Mouse (Mus musculus) liver, embryonic 16.5 days (tissue): ENCODE data around the gene Dstyk. TPM values are rescaled to one million over a fixed set of nuclear protein-coding genes. Genes with fewer than 3 reads are reported as not detected.

Experiments
- ATAC-seq: fragments of 200-750 bp; cut with Nextera tagmentation; 2 replicates; pipeline ENCODE4 v1.8.0; 2017; ENCODE audit warnings: low read depth, mild to moderate bottlenecking, moderate number of reproducible peaks, moderate library complexity
- H3K27ac ChIP-seq: fragments of 300-500 bp; sonication (generic); 2 replicates; pipeline ENCODE4 v1.5.1; 2014; ENCODE audit warnings: mild to moderate bottlenecking, low read length
- H3K27me3 ChIP-seq: fragments of 300-500 bp; sonication (generic); 2 replicates; pipeline ENCODE4 v1.6.1; 2014; ENCODE audit warnings: low read depth, low read length, mixed read lengths; ENCODE audit not compliant: control insufficient read depth, insufficient read depth
- H3K36me3 ChIP-seq: fragments of 300-500 bp; sonication (generic); 2 replicates; pipeline ENCODE4 v1.6.1; 2014; ENCODE audit warnings: mild to moderate bottlenecking; ENCODE audit not compliant: control insufficient read depth, insufficient read depth
- H3K4me1 ChIP-seq: fragments of 300-500 bp; sonication (generic); 2 replicates; pipeline ENCODE4 v1.6.1; 2014; ENCODE audit warnings: low read depth, low read length, mixed read lengths; ENCODE audit not compliant: control insufficient read depth
- H3K4me2 ChIP-seq: fragments of 300-500 bp; sonication (generic); 2 replicates; pipeline ENCODE4 v1.6.1; 2014; ENCODE audit warnings: low read depth, low read length, mixed read lengths
- H3K4me3 ChIP-seq: fragments of 300-500 bp; sonication (generic); 2 replicates; pipeline ENCODE4 v1.5.1; 2014; ENCODE audit warnings: low read depth, mild to moderate bottlenecking, low read length
- H3K9ac ChIP-seq: fragments of 300-500 bp; sonication (generic); 2 replicates; pipeline ENCODE4 v1.6.1; 2014; ENCODE audit warnings: low read depth, low read length
- H3K9me3 ChIP-seq: fragments of 300-500 bp; sonication (generic); replicated peaks from 2 replicates; pipeline ENCODE4 v1.6.1; 2016; ENCODE audit warnings: low read length; ENCODE audit not compliant: control insufficient read depth
- WGBS: fragments of 180-500 bp; shearing (Covaris S2); extraction: QIAGEN DNeasy Blood & Tissue Kit; methylation state at CpG from one replicate; pipeline ENCODE4 v1.1.7; 2014; ENCODE audit not compliant: insufficient replicate concordance; 5-methylcytosine and 5-hydroxymethylcytosine counted together
- polyA plus RNA-seq: library from polyadenylated mRNA; unstranded; fragments of >200 nt; fragmentation: Nextera tagmentation; extraction: Ambion mirVana; gene quantifications from 2 replicates; pipeline ENCODE4 v1.2.1, GENCODE M21; 2015

Dstyk gene
- polyA plus RNA-seq, 1 experiment from 2014 or later, result 5.0 TPM

DNA sequence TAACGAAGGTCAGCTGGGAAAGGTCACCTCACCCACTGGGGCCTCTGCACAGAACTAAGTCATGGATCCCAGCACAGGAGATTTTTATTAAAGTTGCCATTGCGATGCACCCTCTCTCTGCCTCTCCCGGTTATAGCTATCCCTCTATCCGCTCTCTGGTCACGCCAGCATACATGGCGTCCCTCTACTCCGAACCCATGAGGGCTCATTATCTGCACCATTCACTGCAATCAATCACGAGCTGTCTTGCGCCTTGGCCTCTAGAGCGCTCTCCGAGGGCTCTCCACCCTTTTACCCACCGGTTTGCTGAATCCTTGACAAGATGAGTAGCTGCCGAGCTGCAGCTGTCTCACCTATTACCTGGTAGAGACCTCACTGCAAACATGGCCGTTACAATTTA, 32.1 kb upstream of the Dstyk start:
- Histone ChIP-seq H3K4me3 (peak overlapping the region; percentile 78), H3K27ac (peak overlapping the region; percentile 21; the same call in 1 of the 2 replicates), H3K4me2 (peak overlapping the region; percentile 97), H3K36me3 (peaks cover 20% of the 10 kb centered on the region), H3K27me3 (no peaks in the 10 kb centered on the region), H3K4me1 (peaks cover 65% of the 10 kb centered on the region), H3K9ac (peak overlapping the region; percentile 35), H3K9me3 (no peaks in the 10 kb centered on the region)
- ATAC-seq, result no peak
- 50% methylated on average over 14 of the region's 14 CpGs for WGBS

DNA sequence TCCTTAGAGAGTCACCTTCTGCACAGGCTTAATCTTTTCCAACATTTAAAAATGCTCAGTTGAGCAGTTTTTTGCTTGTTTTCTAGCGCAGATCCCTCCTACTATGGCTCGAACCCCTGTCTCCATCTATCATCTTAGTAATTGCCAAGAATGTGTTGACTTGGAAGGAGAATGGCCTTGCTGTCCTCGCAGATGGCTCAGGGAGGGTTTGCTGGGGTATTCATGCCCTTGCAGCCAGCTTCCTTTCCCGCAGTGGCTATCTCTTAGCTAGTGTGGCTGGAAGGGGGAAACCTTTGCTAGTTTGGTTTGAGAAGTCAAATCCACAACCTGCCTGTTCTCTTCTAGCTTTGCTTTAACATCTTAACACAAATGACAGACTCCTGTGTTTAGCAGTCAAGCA, 31.6 kb upstream of the Dstyk start:
- H3K4me1 ChIP-seq, result peaks cover 64% of the 10 kb centered on the region

DNA sequence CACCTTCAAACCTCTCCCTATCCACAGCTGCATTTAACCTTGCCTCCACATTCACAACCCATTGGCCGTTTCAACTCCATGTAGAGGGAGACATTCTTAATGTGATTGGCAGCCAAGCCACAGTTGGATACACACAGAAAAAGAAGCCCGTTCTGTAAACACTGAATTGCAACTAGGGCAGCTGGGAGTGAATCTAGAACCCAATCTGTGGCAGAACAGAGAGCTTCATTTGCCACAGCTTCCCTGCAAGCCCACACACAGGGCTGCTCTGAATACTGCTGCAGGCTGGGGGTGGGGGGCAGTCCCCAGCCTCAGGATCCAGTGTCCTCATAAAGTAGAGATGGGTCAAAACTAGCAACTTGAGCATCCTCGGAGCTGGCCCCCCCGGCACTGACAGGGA, 31.1 kb upstream of the Dstyk start:
- peak overlapping the region; percentile 25; the same call in 1 of the 2 replicates for H3K27ac ChIP-seq
- 86% methylated on average over 4 of the region's 4 CpGs for WGBS

More for the DNA sequence above, 31.6 kb upstream of the Dstyk start:
- 65% methylated on average over 4 of the region's 4 CpGs for WGBS
- H3K9ac ChIP-seq, result peak overlapping the region; percentile 9; the same call in 1 of the 2 replicates
- H3K9me3 ChIP-seq, result no peaks in the 10 kb centered on the region
- ATAC-seq, result no peak
- peak overlapping the region; percentile 78 for H3K4me3 ChIP-seq
- H3K36me3 ChIP-seq, result peaks cover 15% of the 10 kb centered on the region
- H3K4me2 ChIP-seq, result peak overlapping the region; percentile 97
- H3K27ac ChIP-seq, result peak overlapping the region; percentile 21; the same call in 1 of the 2 replicates
- H3K27me3 ChIP-seq, result peaks cover 2% of the 10 kb centered on the region

DNA sequence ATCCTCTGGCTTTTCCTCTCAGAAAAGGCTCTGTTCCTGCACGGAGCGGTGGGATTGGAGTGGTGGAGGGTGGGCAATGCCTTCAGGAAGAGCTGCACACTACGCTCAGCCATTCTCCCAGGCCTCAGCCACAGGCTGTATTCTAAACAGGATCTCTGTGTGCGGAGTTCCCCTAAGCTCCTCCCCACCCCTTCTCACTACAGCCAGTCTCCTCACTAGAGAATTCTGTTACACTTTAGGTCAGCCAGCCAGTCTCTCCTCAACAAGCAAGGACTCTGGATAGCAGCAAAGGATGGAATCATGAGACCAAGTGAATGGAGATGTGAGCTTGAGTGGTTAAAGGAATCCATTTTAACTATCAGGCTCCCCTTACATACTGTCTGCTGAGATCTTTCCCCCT, 29.4 kb upstream of the Dstyk start:
- H3K27ac ChIP-seq, result peak overlapping the region; percentile 95
- H3K9ac ChIP-seq, result peak overlapping the region; percentile 84
- peaks cover 12% of the 10 kb centered on the region for H3K27me3 ChIP-seq
- WGBS, result 29% methylated on average over 4 of the region's 4 CpGs
- ATAC-seq, result peak; percentile 25
- peak overlapping the region; percentile 78 for H3K4me3 ChIP-seq
- H3K4me1 ChIP-seq, result peaks cover 55% of the 10 kb centered on the region
- peaks cover 10% of the 10 kb centered on the region for H3K36me3 ChIP-seq
- peak overlapping the region; percentile 97 for H3K4me2 ChIP-seq
- H3K9me3 ChIP-seq, result no peaks in the 10 kb centered on the region

More for the DNA sequence above, 31.1 kb upstream of the Dstyk start:
- no peak for ATAC-seq
- H3K27me3 ChIP-seq, result peaks cover 4% of the 10 kb centered on the region
- no peaks in the 10 kb centered on the region for H3K9me3 ChIP-seq
- peaks cover 63% of the 10 kb centered on the region for H3K4me1 ChIP-seq
- peak overlapping the region; percentile 78 for H3K4me3 ChIP-seq
- H3K9ac ChIP-seq, result peak overlapping the region; percentile 32; the same call in 1 of the 2 replicates
- H3K36me3 ChIP-seq, result peaks cover 10% of the 10 kb centered on the region
- peak overlapping the region; percentile 97 for H3K4me2 ChIP-seq

DNA sequence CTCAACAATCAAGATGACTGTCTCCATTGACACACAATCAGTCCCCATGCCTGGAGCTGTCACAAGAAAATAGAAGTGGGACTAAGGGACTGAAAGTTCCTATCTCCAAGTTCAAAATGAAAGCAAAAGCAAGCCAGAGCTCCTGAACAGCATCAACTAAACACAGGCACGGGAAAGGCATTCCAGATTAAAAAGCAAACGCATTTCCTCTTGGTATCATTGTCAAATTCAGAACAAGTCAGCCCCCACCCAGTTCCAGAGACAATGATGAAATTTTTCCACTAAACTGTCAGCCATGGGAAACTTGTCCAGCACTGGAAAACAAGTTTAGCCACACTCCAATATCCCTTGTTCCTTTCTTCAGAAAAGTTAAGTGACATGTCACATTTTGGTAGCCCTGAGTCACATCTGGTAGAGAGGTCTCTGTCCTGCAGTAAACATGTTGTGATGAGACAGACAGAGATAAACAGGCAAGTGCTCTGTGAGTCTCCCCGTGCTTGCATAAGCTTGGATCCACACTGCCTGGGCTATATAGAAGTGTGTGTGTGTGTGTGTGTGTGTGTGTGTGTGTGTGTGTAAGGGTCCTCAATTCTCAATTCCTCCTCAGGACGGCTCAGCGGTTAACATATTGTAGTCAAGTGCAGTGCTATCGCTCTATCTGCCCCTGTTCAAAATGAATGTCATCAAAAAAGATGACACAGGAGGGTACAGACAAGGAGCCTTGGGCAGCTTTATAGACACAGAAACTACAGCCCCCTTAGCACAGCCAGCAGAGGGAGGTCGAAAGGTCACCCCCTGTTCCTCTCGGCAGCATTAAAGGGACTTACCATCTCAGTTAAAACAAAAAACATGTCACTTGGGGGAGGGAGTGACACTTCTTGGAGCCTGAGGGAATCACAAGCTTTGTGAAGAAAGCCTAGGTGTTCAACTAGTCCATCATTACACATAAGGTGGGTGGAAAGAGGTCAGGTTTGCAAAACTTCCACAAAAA, 28.2 kb upstream of the Dstyk start:
- H3K36me3 ChIP-seq, result peaks cover 3% of the 10 kb centered on the region
- 33% methylated on average over 8 of the region's 8 CpGs for WGBS
- peak overlapping the region; percentile 95 for H3K27ac ChIP-seq
- H3K27me3 ChIP-seq, result peaks cover 12% of the 10 kb centered on the region
- H3K4me3 ChIP-seq, result peak overlapping the region; percentile 78
- ATAC-seq, result peak; percentile 46
- H3K4me2 ChIP-seq, result peak overlapping the region; percentile 97
- H3K4me1 ChIP-seq, result peaks cover 44% of the 10 kb centered on the region
- no peaks in the 10 kb centered on the region for H3K9me3 ChIP-seq
- peak overlapping the region; percentile 84 for H3K9ac ChIP-seq

DNA sequence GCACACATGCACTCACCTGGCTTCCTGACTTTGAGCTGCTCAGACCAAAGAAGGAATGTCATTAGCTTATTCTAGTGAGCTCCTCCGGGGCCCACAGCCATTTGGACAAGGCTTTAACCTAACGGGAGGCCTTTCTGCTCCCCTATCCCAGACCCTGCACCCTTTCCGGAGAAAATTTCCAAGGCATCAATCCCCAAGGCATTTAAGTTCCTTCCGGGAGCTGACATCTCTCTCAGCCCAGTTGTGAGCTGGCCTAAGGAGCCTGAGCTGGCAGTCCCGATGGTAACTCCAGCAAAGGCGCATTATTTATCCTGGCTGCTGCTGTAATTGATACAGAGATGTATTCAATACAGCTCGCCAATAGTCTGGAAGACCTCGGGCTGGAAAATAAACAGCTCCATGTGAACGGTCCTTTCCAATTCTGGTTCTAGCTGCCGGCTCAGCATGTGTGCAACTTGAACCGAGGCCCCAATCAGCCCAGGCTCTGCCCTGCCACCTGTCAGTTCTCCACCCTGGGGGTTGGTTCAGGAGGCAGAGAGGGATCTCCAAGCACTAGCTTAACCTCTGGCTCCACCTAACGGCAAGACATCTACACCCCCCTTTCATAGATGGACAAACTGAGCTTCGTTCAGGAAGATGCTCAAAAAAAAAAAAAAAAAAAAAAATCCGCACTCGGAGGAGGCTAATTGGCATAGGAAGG, 27.3 kb upstream of the Dstyk start:
- Histone ChIP-seq H3K4me3 (peak overlapping the region; percentile 78), H3K4me1 (peaks cover 36% of the 10 kb centered on the region), H3K27me3 (peaks cover 12% of the 10 kb centered on the region), H3K36me3 (no peaks in the 10 kb centered on the region), H3K4me2 (peak overlapping the region; percentile 97), H3K9me3 (no peaks in the 10 kb centered on the region), H3K27ac (peak overlapping the region; percentile 95), H3K9ac (peak overlapping the region; percentile 89)
- peak; percentile 78 for ATAC-seq
- WGBS, result 19% methylated on average over 15 of the region's 15 CpGs

DNA sequence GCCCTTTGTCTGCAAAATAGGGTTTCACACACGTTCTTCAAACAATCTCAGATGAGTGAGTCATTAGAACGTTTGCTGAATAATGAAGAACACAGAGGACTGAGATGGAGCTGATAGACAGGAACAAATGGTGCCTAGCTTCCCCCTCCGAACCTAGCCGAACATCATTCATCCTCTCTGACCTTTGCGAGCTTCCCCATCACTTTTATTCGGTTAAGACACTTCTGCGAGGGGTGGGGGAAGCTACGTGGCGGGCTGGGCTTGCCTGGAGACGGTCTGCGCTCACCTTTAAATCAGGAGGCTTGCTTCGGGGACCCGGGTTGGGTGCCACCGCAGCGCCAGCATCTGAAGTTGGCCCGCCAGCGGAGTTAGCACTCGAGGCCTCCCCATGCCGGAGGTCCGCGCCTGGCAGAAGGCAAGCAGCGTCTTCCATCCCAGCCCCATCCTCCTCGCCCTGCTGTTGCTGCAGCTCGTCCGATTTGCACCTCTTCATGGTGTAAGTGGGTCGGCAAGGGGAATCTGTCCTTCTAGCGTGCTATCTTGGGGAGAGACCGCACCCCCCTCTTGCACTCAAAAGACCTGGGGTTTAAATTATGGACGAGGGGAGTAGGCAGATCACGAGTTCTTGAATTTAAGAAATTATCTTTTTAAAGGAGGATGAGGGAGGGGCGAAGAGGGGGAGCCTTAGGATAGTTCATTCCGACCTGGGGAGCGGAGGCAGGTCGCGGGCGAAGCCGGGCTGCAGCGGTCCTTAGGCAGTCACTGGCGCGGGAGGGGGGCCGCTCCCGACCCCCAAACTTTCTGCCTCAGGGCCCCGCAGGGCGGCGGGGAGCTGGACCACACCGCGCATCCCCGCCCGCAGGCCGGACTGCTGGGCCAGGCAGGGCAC, 26.4 kb upstream of the Dstyk start, which contains the start of gene Tmcc2:
Tmcc2 (minus strand) TSS at position 591 of the 889 bp plus-strand sequence.
- peak within 1 kb of the TSS; percentile 97 for H3K4me2 ChIP-seq
- peak within 1 kb of the TSS; percentile 95 for H3K27ac ChIP-seq
- peak within 1 kb of the TSS; percentile 78 for H3K4me3 ChIP-seq
- no peak for ATAC-seq
- no peaks in the 10 kb centered on the region for H3K36me3 ChIP-seq
- no peaks in the 10 kb centered on the region for H3K9me3 ChIP-seq
- WGBS, result under 1% methylated on average over 50 of the region's 50 CpGs
- peaks cover 27% of the 10 kb centered on the region for H3K4me1 ChIP-seq
- peak within 1 kb of the TSS; percentile 89 for H3K9ac ChIP-seq
- peaks cover 12% of the 10 kb centered on the region for H3K27me3 ChIP-seq

DNA sequence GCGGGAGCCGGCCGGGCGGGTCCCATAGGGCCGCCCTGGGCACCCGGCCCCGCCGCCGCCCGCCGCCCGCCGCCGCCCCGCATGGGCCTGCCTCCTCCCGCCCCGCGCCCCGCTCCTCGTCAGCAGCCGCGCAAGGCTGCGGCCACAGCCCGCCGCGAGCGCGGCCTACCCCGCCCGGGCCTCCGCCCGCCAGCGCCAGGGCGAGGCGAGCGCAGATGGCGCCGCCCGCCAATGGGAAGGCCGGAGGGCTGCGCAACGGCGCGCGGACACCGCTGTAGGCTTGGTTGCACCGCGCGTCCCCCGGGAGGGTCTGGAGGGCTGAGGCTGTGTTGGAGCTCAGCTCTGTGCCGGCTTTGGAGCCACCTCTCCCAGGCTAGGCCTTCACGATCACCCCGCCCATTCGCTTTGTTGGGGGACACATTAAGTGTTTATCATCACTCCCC, 25.8 kb upstream of the Dstyk start:
- Histone ChIP-seq H3K9ac (peak overlapping the region; percentile 89), H3K4me3 (peak overlapping the region; percentile 78), H3K36me3 (no peaks in the 10 kb centered on the region), H3K4me2 (peak overlapping the region; percentile 97), H3K4me1 (peaks cover 20% of the 10 kb centered on the region), H3K27ac (peak overlapping the region; percentile 95), H3K9me3 (no peaks in the 10 kb centered on the region), H3K27me3 (peaks cover 12% of the 10 kb centered on the region)
- peak; percentile 82 for ATAC-seq
- WGBS, result 1% methylated on average over 40 of the region's 54 CpGs
